Mouse (Mus musculus): ENCODE results near the gene Proser2. TPM values are rescaled to one million over a fixed set of nuclear protein-coding genes. Genes with fewer than 3 reads are reported as not detected.
A peak's percentile ranks its signal among the peaks of the same experiment; 100 is the strongest.

The Proser2 gene
- polyA plus RNA-seq, 1 experiment from 2014 or later = 4.5 TPM

DNA sequence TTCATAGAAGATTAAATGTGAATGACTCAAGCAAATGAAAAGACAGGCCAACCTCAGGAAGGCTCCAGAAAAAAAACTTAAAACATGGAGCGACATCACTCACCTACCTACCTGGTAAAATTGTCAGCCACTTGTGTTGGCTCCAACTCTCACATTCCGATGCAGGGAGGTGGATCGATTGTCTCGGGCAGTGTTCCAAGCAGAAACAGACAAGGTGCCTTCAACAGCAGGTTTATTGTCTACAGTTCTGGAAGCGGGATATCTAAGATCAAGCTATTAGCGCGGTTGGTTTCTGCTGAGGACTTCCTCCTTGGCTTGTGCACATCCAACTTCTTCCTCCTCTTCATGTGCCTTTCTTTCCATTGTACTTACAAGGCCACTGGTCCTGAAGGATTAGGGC is 27.6 kb upstream of the Proser2 start:
- H3K27me3 ChIP-seq (replicated peaks) = no peaks in the 10 kb centered on the region
- no peak for ATAC-seq (ENCODE audit: low FRiP score, low read depth)
- no peaks in the 10 kb centered on the region for H3K9me3 ChIP-seq
- H3K4me2 ChIP-seq (replicated peaks) = no peak overlapping the region
- H3K4me1 ChIP-seq = peaks cover 4% of the 10 kb centered on the region; the same call in 1 of the 2 replicates
- H3K9ac ChIP-seq = no peak overlapping the region
- no peak overlapping the region for H3K27ac ChIP-seq
- no peaks in the 10 kb centered on the region for H3K36me3 ChIP-seq
- H3K4me3 ChIP-seq = no peak overlapping the region
- WGBS = 97% methylated on average over 7 of the region's 7 CpGs

DNA sequence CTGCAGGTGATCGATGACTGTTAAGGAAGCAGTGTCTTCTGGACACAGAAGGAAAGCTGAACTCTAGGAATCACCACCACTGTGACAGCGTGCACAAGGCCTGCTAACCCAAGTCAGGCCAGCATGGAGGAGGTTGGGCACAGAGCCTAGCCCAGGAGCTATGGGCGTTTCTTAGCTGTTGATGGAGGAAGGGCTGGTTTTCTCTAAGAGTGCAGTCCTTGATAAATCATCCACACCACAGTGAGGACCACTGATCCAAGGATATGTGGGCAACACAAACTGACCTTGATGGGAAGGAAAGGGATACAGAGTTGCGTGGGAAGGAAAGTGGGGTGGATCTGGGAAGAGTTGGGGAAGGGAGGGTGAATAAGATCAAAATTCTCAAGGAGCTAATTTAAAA is 27.2 kb upstream of the Proser2 start:
- Histone ChIP-seq H3K27me3 (replicated peaks) (no peaks in the 10 kb centered on the region), H3K9me3 (no peaks in the 10 kb centered on the region), H3K4me1 (peaks cover 4% of the 10 kb centered on the region; the same call in 1 of the 2 replicates), H3K36me3 (no peaks in the 10 kb centered on the region), H3K27ac (no peak overlapping the region), H3K9ac (no peak overlapping the region), H3K4me2 (replicated peaks) (no peak overlapping the region), H3K4me3 (no peak overlapping the region)
- ATAC-seq (ENCODE audit: low FRiP score, low read depth) = no peak
- WGBS = 92% methylated on average over 4 of the region's 4 CpGs

DNA sequence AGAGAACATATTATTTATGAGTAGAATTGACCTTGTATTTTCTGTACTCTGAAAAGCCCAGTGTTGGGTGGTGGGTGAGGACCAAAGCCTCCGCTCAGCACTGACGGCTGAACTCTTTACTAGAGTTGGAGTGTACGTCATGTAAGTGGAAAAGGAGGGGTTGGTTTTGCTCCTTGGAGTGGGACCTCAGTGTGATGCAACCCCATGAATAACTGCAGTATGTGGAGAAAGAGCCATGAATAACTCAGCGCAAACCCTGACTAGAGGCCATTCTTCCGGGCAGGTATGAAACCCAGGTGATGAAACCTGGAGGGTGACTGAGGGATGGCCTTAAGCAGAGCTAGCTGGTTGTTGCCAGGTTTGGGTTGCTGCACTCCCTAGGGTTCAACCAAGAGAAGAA is 19.8 kb upstream of the Proser2 start:
- no peak overlapping the region for H3K27ac ChIP-seq
- H3K4me2 ChIP-seq (replicated peaks) = no peak overlapping the region
- no peaks in the 10 kb centered on the region for H3K36me3 ChIP-seq
- no peaks in the 10 kb centered on the region for H3K4me1 ChIP-seq
- H3K9me3 ChIP-seq = no peaks in the 10 kb centered on the region
- H3K27me3 ChIP-seq (replicated peaks) = no peaks in the 10 kb centered on the region
- H3K4me3 ChIP-seq = no peak overlapping the region
- no peak overlapping the region for H3K9ac ChIP-seq
- WGBS = 94% methylated on average over 5 of the region's 5 CpGs
- no peak for ATAC-seq (ENCODE audit: low FRiP score, low read depth)

DNA sequence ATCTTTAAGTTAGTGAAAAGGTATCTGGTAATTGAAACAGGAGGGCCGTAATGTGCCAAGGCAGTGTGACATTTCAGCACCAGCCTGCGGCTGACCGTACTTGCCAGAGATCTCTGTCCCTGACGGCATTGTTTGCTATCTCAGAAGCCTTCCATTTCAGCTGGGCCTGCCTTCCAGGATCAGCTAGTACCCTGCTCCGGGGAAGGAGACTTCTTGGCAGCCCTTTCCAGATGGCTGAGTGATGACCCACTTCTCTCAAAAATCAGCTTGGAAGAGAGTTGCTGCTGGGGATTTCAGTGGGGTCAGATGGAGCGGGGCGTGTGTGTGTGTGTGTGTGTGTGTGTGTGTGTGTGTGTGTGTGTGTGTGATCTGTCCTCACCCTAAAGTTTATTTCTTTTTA is 16.9 kb upstream of the Proser2 start:
- Histone ChIP-seq H3K9me3 (no peaks in the 10 kb centered on the region), H3K4me2 (replicated peaks) (no peak overlapping the region), H3K36me3 (no peaks in the 10 kb centered on the region), H3K4me1 (no peaks in the 10 kb centered on the region), H3K27me3 (replicated peaks) (no peaks in the 10 kb centered on the region), H3K9ac (no peak overlapping the region), H3K4me3 (no peak overlapping the region), H3K27ac (no peak overlapping the region)
- 91% methylated on average over 7 of the region's 7 CpGs for WGBS
- ATAC-seq (ENCODE audit: low FRiP score, low read depth) = no peak

DNA sequence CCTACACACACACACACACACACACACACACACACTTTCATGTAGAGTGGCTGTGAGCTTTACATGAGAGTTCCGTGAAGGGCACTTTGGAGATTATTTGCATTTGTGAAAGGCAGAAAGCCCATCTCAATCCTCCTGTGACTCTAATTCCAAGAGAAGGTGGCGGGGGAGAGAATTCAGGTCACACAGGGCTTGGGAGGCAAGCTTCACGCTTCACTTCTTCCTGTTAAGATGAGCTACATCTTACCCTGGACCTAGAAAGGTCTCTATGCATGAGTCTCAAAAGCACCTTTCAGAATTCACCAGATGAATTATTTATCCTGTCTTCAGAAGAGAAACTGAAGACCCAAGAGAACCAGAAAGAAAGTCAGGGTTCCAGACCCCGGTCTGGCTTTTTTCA is 16.2 kb upstream of the Proser2 start:
- no peak for ATAC-seq (ENCODE audit: low FRiP score, low read depth)

DNA sequence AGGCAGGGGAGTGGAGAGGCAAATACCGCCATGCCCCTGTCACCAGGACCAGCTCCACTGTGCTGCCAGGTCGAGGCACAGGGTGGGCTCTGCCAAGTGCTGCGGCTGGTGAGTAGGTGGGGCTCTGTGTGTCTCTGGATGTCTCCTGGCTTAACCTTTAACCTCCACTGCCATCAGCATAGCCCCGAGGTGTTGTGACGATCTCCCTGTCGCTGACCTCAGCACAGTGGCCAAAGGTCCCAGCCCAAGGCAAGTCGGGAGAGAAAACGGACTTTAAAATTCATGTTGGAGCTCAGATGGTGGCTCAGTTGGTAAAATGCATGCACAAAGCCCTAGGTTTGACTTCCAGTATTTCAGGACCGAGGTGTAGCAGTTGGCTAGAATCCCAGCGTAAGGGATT is 15.6 kb upstream of the Proser2 start:
- H3K4me1 ChIP-seq = no peaks in the 10 kb centered on the region
- ATAC-seq (ENCODE audit: low FRiP score, low read depth) = 0 out of 2 replicates have a peak, but pooled peaks have one; percentile 33
- WGBS = 86% methylated on average over 10 of the region's 10 CpGs
- no peak overlapping the region for H3K9ac ChIP-seq
- H3K36me3 ChIP-seq = no peaks in the 10 kb centered on the region
- H3K4me2 ChIP-seq (replicated peaks) = no peak overlapping the region
- H3K27me3 ChIP-seq (replicated peaks) = no peaks in the 10 kb centered on the region
- H3K4me3 ChIP-seq = no peak overlapping the region
- H3K27ac ChIP-seq = no peak overlapping the region
- H3K9me3 ChIP-seq = no peaks in the 10 kb centered on the region

More for the DNA sequence above, 16.2 kb upstream of the Proser2 start:
- Histone ChIP-seq H3K4me1 (no peaks in the 10 kb centered on the region), H3K4me3 (no peak overlapping the region), H3K9me3 (no peaks in the 10 kb centered on the region), H3K9ac (no peak overlapping the region), H3K27me3 (replicated peaks) (no peaks in the 10 kb centered on the region), H3K27ac (no peak overlapping the region), H3K36me3 (no peaks in the 10 kb centered on the region), H3K4me2 (replicated peaks) (no peak overlapping the region)
- 87% methylated on average over 4 of the region's 4 CpGs for WGBS

DNA sequence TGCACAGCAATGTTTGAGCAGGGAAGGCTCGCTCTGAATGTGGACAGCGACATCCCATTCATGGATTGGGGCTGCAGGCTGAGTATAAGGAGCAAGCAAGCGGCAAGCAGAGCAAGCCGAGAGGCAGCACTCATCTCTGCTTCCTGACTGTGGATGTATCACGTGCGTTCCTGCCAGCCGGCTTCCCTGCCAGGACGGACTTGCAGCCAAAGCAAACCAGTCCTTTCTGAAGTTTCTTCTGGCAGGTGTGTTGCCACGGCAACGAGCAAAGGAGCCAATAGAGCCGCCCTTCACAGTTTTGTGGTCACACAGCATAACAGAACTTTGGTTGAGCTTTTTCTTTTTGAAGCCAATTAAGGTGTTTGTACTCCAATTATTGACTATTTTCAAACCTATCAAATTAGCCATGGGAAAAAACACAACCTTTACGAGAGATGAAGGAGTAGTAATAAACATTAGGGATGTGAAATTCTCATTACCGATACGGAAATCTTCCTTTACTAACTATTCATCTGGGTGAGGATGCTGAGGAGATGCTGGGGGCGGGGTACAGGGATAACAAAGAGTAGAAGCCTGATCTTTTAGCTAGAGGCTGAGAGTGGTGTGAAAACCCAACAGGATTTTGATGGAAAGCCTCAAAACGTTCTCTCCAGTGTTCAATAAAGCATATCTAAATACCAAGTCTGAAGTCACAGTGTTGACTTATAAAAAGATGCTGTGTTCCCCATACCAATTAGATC is 13.1 kb upstream of the Proser2 start:
- Histone ChIP-seq H3K36me3 (no peaks in the 10 kb centered on the region), H3K4me3 (no peak overlapping the region), H3K4me2 (replicated peaks) (no peak overlapping the region), H3K9me3 (no peaks in the 10 kb centered on the region), H3K27me3 (replicated peaks) (no peaks in the 10 kb centered on the region), H3K9ac (no peak overlapping the region), H3K4me1 (no peaks in the 10 kb centered on the region), H3K27ac (no peak overlapping the region)
- WGBS = 82% methylated on average over 16 of the region's 16 CpGs
- no peak for ATAC-seq (ENCODE audit: low FRiP score, low read depth)

DNA sequence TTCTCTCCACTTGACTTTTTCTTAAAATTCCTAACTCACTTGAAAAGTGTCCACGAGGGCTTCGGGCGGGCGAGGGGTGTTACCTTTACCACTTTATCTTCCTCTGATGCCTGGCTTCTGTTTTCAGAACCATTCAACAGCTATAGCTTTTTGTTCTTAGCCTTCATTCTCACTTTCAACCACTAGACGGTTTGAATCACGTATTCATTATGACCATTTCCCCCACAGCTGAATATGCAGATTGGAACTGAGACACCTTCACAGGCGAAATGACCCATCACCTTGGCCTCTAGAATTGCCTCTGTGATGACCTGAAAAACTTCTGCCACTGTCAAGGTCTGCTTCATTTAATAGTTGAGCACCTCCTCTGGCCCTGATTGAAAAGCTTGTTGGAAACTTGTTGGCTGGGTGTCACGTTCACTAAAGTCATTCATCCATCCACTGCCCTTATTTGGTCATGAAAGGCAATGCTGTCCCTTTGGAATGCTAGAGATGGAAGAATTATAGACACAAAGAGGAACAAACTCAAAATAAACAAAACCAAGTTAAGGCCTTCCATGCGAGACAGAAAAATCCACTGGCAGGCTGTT is 10.7 kb upstream of the Proser2 start:
- H3K36me3 ChIP-seq = no peaks in the 10 kb centered on the region
- H3K9ac ChIP-seq = no peak overlapping the region
- H3K27ac ChIP-seq = no peak overlapping the region
- H3K4me1 ChIP-seq = no peaks in the 10 kb centered on the region
- WGBS = 86% methylated on average over 9 of the region's 9 CpGs
- no peak overlapping the region for H3K4me3 ChIP-seq
- ATAC-seq (ENCODE audit: low FRiP score, low read depth) = no peak
- no peaks in the 10 kb centered on the region for H3K9me3 ChIP-seq
- H3K27me3 ChIP-seq (replicated peaks) = no peaks in the 10 kb centered on the region
- no peak overlapping the region for H3K4me2 ChIP-seq (replicated peaks)

DNA sequence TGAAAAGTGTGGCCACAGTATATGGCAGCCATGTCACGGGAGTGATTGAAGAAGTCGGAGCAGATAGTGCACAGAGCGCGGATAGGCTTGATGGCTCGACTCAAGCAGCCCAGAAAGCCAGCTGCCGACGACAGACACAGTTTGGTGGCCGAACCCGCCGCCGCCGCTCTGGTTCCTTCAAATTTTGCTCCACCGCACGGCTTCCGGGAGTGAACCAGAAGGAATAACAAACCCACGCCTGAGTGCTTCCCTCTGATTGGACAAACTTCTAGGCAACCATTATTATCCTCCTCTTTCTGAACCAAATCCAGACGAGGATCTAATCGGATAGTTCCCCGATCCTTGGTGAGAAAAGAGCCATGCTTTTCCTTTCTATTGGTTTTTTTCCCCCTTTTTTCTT is 3.9 kb upstream of the Proser2 start:
- H3K9ac ChIP-seq = no peak overlapping the region
- H3K4me1 ChIP-seq = no peaks in the 10 kb centered on the region
- WGBS = 91% methylated on average over 19 of the region's 19 CpGs
- no peaks in the 10 kb centered on the region for H3K36me3 ChIP-seq
- H3K4me3 ChIP-seq = no peak overlapping the region
- no peaks in the 10 kb centered on the region for H3K9me3 ChIP-seq
- no peak for ATAC-seq (ENCODE audit: low FRiP score, low read depth)
- no peak overlapping the region for H3K27ac ChIP-seq
- peaks cover 10% of the 10 kb centered on the region for H3K27me3 ChIP-seq (replicated peaks)
- H3K4me2 ChIP-seq (replicated peaks) = no peak overlapping the region

DNA sequence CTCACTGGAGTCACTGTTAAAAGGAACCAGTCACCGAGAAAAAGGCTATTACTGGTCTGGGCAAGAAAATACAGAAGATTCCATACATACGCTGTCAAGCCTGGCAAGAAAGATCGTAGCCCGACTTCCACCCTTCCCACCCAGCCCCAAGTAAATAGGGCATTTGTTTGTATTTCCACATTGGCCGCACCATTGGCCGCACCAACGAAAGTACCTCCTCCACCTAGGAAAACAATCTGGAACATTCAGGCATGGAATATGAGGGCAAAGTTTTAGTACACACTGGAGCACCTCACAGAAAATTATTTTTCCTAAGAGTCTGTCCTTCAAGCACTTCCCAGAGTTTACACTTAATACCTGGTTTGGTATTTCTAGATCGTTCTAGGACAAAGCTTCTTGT is 1.1 kb downstream of the Proser2 start:
- H3K27ac ChIP-seq = no peak overlapping the region
- H3K9me3 ChIP-seq = no peaks in the 10 kb centered on the region
- no peaks in the 10 kb centered on the region for H3K4me1 ChIP-seq
- H3K4me3 ChIP-seq = no peak overlapping the region
- peaks cover 19% of the 10 kb centered on the region for H3K27me3 ChIP-seq (replicated peaks)
- H3K4me2 ChIP-seq (replicated peaks) = peak overlapping the region; percentile 90
- H3K36me3 ChIP-seq = no peaks in the 10 kb centered on the region
- no peak overlapping the region for H3K9ac ChIP-seq
- ATAC-seq (ENCODE audit: low FRiP score, low read depth) = no peak
- 49% methylated on average over 8 of the region's 8 CpGs for WGBS

DNA sequence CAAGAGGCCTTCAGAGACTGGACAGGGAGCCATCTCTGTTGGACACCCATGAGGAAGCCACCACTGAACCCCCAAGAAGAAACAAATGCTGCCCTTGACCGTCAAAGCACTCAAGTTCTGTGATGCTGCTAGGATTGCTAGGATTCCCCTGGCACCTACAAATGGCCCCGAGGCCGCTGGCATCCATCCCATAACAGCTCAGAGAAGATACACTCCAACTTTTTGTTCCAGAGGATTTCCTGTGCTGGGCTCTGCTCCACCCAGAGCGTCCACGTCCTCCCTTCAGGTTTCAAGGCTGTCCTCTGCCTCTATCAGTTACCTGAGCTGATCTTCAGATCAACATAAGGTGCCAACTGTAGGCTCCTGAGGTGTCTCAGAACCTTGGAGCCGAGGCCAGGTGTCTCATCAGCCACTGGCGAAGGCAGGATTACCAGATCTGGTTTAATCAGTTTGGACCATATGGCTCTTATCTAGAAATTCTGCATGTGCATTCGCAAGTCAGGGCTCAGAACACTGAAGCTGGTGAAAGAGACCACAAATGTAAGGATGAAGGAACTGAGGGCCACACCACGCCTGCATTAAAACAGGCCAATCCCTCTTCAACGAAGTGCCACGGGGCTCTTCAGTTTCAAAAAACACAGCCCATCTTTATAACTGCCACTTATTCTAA is 1.7 kb downstream of the Proser2 start:
- WGBS = 91% methylated on average over 11 of the region's 11 CpGs
- H3K9ac ChIP-seq = no peak overlapping the region
- no peak overlapping the region for H3K4me2 ChIP-seq (replicated peaks)
- no peak for ATAC-seq (ENCODE audit: low FRiP score, low read depth)
- H3K4me1 ChIP-seq = no peaks in the 10 kb centered on the region
- no peak overlapping the region for H3K27ac ChIP-seq
- no peaks in the 10 kb centered on the region for H3K9me3 ChIP-seq
- H3K36me3 ChIP-seq = no peaks in the 10 kb centered on the region
- H3K27me3 ChIP-seq (replicated peaks) = peaks cover 19% of the 10 kb centered on the region
- H3K4me3 ChIP-seq = no peak overlapping the region

DNA sequence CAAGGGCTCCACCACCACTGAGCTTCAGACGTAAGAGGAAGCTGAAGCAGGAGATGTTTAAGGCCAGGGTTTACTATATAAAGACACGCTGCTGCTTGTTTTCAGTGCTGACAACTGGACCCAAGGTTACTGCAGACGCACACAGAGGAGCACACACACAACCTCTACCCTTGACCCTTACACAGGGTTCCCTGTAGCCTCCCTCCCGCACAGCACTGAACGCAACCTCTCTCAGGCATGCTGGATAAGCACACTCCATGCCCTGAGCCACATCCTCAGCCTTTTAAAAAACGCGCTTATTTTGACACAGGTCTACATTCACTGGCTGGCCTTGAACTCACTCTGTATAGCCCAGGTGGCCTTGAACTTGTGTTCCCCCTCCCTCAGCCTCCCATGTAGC is 7.0 kb downstream of the Proser2 start:
- ATAC-seq (ENCODE audit: low FRiP score, low read depth) = no peak

More for the DNA sequence above, 7.0 kb downstream of the Proser2 start:
- Histone ChIP-seq H3K4me1 (no peaks in the 10 kb centered on the region), H3K9ac (no peak overlapping the region), H3K4me2 (replicated peaks) (no peak overlapping the region), H3K4me3 (no peak overlapping the region), H3K27me3 (replicated peaks) (peaks cover 1% of the 10 kb centered on the region), H3K9me3 (no peaks in the 10 kb centered on the region), H3K27ac (no peak overlapping the region), H3K36me3 (no peaks in the 10 kb centered on the region)
- WGBS = 89% methylated on average over 7 of the region's 7 CpGs
